Mouse (Mus musculus) skeletal muscle tissue, adult 2 months (tissue): ENCODE measurements around the gene Vmn1r48.
"Not testable (repeated sequence)": the region's sequence is repeated elsewhere in the genome, so short reads cannot be mapped to it uniquely, and the experiment has no call there.

ENCODE experiments used
- DNase-seq: peaks from one replicate; pipeline ENCODE4 v3.0.0-alpha.2; 2012; ENCODE audit warnings: low read depth, low spot score

Gene Vmn1r48

GRCm38 (mm10) chr6:90036741-90037140, at the start of gene Vmn1r48:
TSS of gene Vmn1r48 (minus strand) at chr6:90036841.
- DNase-seq = not testable (repeated sequence)

- no peak for DNase-seq
Measured at GRCm38 (mm10) chr6:90078406-90078805, 41.8 kb upstream of the Vmn1r48 start, which contains the start of gene Vmn1r49. TSS of gene Vmn1r49 (minus strand) at chr6:90078506.

GRCm38 (mm10) chr6:90015847-90016246, 20.8 kb downstream of the Vmn1r48 start, which contains the start of gene Vmn1r47:
TSS of gene Vmn1r47 (plus strand) at chr6:90016147.
- not testable (repeated sequence) for DNase-seq

GRCm38 (mm10) chr6:89985989-89986388, 50.7 kb downstream of the Vmn1r48 start:
- DNase-seq = no peak
